Mouse (Mus musculus): ENCODE measurements around the gene Cspg4.

GRCm38 (mm10) chr9:56843679-56844188 is 21.1 kb upstream of the Cspg4 start:
- TF ChIP-seq CTCF (IDR thresholded peaks at IDR 0.05; ENCODE audit: low read depth) (peak; percentile 95), EP300 (IDR thresholded peaks at IDR 0.05; ENCODE audit: low read depth) (no peak)
